Mouse (Mus musculus) MEL (cell line): ENCODE data around the gene Osm.

Source experiments
- CTCF ChIP-seq, 3 experiments: IDR thresholded peaks in 2 of 3; conservative IDR thresholded peaks in 1 of 3; 2 replicates each; pipeline ENCODE4 v1.5.1; 2011 to 2012; ENCODE audit warnings: low read length in 3 of 3, low read depth in 2 of 3, mild to moderate bottlenecking in 2 of 3, improper control_type of control experiment in 1 of 3, inconsistent platforms in 1 of 3, mixed read lengths in 1 of 3, moderate library complexity in 1 of 3; ENCODE audit not compliant: control insufficient read depth in 1 of 3, insufficient read depth in 1 of 3, poor library complexity in 1 of 3, severe bottlenecking in 1 of 3
- ELF1 ChIP-seq: IDR thresholded peaks from 2 replicates; pipeline ENCODE4 v1.6.1; 2014; ENCODE audit warnings: low read depth, mild to moderate bottlenecking, inconsistent platforms, low read length, improper control_type of control experiment, moderate library complexity
- GATA1 ChIP-seq: IDR thresholded peaks from 2 replicates; pipeline ENCODE4 v1.6.1; 2011; ENCODE audit warnings: low read depth, low read length, improper control_type of control experiment
- MAX ChIP-seq: IDR thresholded peaks from 2 replicates; pipeline ENCODE4 v1.6.1; 2011; ENCODE audit warnings: low read length, improper control_type of control experiment
- MEF2A ChIP-seq: IDR thresholded peaks from 2 replicates; pipeline ENCODE4 v1.6.1; 2014; ENCODE audit warnings: low read depth, mild to moderate bottlenecking, inconsistent platforms, low read length, improper control_type of control experiment; ENCODE audit not compliant: poor library complexity, insufficient replicate concordance, severe bottlenecking; ENCODE audit errors: extremely low read depth
- MYC ChIP-seq: IDR thresholded peaks from 2 replicates; pipeline ENCODE4 v1.6.1; 2011; ENCODE audit warnings: low read depth, mild to moderate bottlenecking, low read length, improper control_type of control experiment, moderate library complexity
- NELFE ChIP-seq: IDR thresholded peaks from 2 replicates; pipeline ENCODE4 v1.6.1; 2011; ENCODE audit warnings: low read depth, low read length, improper control_type of control experiment
- POLR2A ChIP-seq, 2 experiments: IDR thresholded peaks; 2 replicates each; pipeline ENCODE4 v1.6.1; 2011 to 2012; ENCODE audit warnings: low read length in 2 of 2, mild to moderate bottlenecking in 2 of 2, control low read depth in 1 of 2, improper control_type of control experiment in 1 of 2, low read depth in 1 of 2, moderate library complexity in 1 of 2; ENCODE audit not compliant: control insufficient read depth in 1 of 2, insufficient read depth in 1 of 2, poor library complexity in 1 of 2
- POLR2AphosphoS2 ChIP-seq: IDR thresholded peaks from 2 replicates; pipeline ENCODE4 v1.6.1; 2011; ENCODE audit warnings: low read length, improper control_type of control experiment
- ZC3H11A ChIP-seq: IDR thresholded peaks from 2 replicates; pipeline ENCODE4 v1.6.1; 2012; ENCODE audit warnings: low read depth, mild to moderate bottlenecking, inconsistent platforms, low read length, improper control_type of control experiment

- no peak for TF ChIP-seq POLR2AphosphoS2
- peak; percentile 41; the same call in 1 of the 2 replicates for TF ChIP-seq NELFE
- TF ChIP-seq ZC3H11A: no peak
- no peak for TF ChIP-seq GATA1
- TF ChIP-seq MEF2A: no peak
- no peak for TF ChIP-seq CTCF (IDR thresholded peaks at IDR 0.05 in 2 of 3, conservative IDR thresholded peaks at IDR 0.05 in 1 of 3; ENCODE audit: control insufficient read depth in 1 of 3, insufficient read depth in 1 of 3, low read depth in 2 of 3, low read length in 3 of 3, poor library complexity in 1 of 3, severe bottlenecking in 1 of 3)
- TF ChIP-seq POLR2A (IDR thresholded peaks at IDR 0.05; ENCODE audit: control insufficient read depth in 1 of 2, insufficient read depth in 1 of 2, low read depth in 1 of 2, low read length in 2 of 2, poor library complexity in 1 of 2): peak; percentile 53 to 72; a peak in 2 of 4 replicates
- peak; percentile 77 for TF ChIP-seq MYC
- TF ChIP-seq ELF1: no peak
- TF ChIP-seq MAX: 0 out of 2 replicates have a peak, but pooled peaks have one; percentile 12
Observed at GRCm38 (mm10) chr11:4236546-4237067, 387 bp downstream of the Osm start.
